Mouse (Mus musculus) liver, embryonic 11.5 days (tissue): ENCODE data around the gene Tnfrsf21. TPM values are rescaled to one million over a fixed set of nuclear protein-coding genes. Genes with fewer than 3 reads are reported as not detected.

Experiments
- ATAC-seq: fragments of 200-750 bp; cut with Nextera tagmentation; replicated peaks from 2 replicates; pipeline ENCODE4 v1.8.0; 2017; ENCODE audit warnings: moderate number of reproducible peaks, mild to moderate bottlenecking, moderate TSS enrichment, moderate library complexity; ENCODE audit not compliant: low FRiP score
- DNase-seq: peaks from one replicate; pipeline ENCODE4 v3.0.0-alpha.2; 2017; ENCODE audit warnings: low spot score
- H3K27ac ChIP-seq: fragments of 300-500 bp; sonication (generic); 2 replicates; pipeline ENCODE4 v1.5.1; 2014; ENCODE audit warnings: mild to moderate bottlenecking, low read depth, low read length, control low read depth
- H3K27me3 ChIP-seq: fragments of 300-500 bp; sonication (generic); replicated peaks from 2 replicates; pipeline ENCODE4 v1.6.1; 2014; ENCODE audit warnings: low read length, mixed read lengths; ENCODE audit not compliant: control insufficient read depth, insufficient read depth
- H3K36me3 ChIP-seq: fragments of 300-500 bp; sonication (generic); 2 replicates; pipeline ENCODE4 v1.6.1; 2014; ENCODE audit warnings: mild to moderate bottlenecking, low read length, moderate library complexity, mixed read lengths; ENCODE audit not compliant: control insufficient read depth, insufficient read depth
- H3K4me1 ChIP-seq: fragments of 300-500 bp; sonication (generic); replicated peaks from 2 replicates; pipeline ENCODE4 v1.6.1; 2014; ENCODE audit warnings: low read length, mixed read lengths; ENCODE audit not compliant: control insufficient read depth, insufficient read depth
- H3K4me2 ChIP-seq: fragments of 300-500 bp; sonication (generic); 2 replicates; pipeline ENCODE4 v1.6.1; 2014; ENCODE audit warnings: mild to moderate bottlenecking, control low read depth, moderate library complexity
- H3K4me3 ChIP-seq: fragments of 300-500 bp; sonication (generic); 2 replicates; pipeline ENCODE4 v1.5.1; 2014; ENCODE audit warnings: low read depth, low read length, control low read depth
- H3K9ac ChIP-seq: fragments of 300-500 bp; sonication (generic); 2 replicates; pipeline ENCODE4 v1.6.1; 2014; ENCODE audit warnings: low read depth, low read length, control low read depth
- H3K9me3 ChIP-seq: fragments of 300-500 bp; sonication (generic); 2 replicates; pipeline ENCODE4 v1.6.1; 2016; ENCODE audit warnings: low read length, inconsistent platforms, mixed read lengths; ENCODE audit not compliant: control insufficient read depth
- WGBS: fragments of 180-500 bp; shearing (Covaris S2); extraction: QIAGEN DNeasy Blood & Tissue Kit; methylation state at CpG from one replicate; pipeline ENCODE4 v1.1.7; 2014; 5-methylcytosine and 5-hydroxymethylcytosine counted together
- polyA plus RNA-seq: library from polyadenylated mRNA; unstranded; fragments of >200 nt; fragmentation: Nextera tagmentation; extraction: Ambion mirVana; gene quantifications from 2 replicates; pipeline ENCODE4 v1.2.1, GENCODE M21; 2014

Tnfrsf21 gene
- polyA plus RNA-seq, 1 experiment from 2014 or later: 30.8 TPM

DNA sequence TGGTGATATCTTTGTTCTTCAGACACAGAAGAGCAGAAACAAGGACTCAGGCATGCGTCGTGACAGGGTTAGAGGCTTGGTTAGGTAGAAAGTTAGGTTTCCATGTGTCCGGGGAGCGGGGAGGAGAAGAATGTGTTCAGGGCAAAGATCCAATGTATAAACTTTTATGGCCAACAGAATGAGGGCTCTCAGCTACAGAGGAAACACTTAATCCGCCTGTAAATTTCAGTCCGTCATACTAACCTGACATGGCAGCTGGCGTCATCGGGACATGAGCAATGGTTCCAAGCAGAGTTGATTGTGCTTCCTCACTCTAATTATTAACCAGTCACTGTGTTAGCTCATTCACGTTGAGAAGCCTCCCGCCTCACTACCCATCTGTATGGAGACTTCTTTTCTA, 100.4 kb downstream of the Tnfrsf21 start:
- Histone ChIP-seq H3K4me3 (no peak overlapping the region), H3K9me3 (no peaks in the 10 kb centered on the region), H3K36me3 (no peaks in the 10 kb centered on the region), H3K9ac (no peak overlapping the region), H3K4me1 (peaks cover 7% of the 10 kb centered on the region), H3K27ac (no peak overlapping the region), H3K4me2 (no peak overlapping the region), H3K27me3 (no peaks in the 10 kb centered on the region)
- ATAC-seq (no peak), DNase-seq (no peak)
- 83% methylated on average over 10 of the region's 10 CpGs for WGBS

GRCm38 (mm10) chr17:43119446-43119845, 103.1 kb downstream of the Tnfrsf21 start:
- no peak overlapping the region for H3K4me3 ChIP-seq
- H3K27me3 ChIP-seq: no peaks in the 10 kb centered on the region
- ATAC-seq (no peak), DNase-seq (no peak)
- H3K36me3 ChIP-seq: no peaks in the 10 kb centered on the region
- H3K9me3 ChIP-seq: no peaks in the 10 kb centered on the region
- 79% methylated on average over 12 of the region's 12 CpGs for WGBS
- H3K9ac ChIP-seq: no peak overlapping the region
- peaks cover under 1% of the 10 kb centered on the region for H3K4me1 ChIP-seq
- H3K4me2 ChIP-seq: no peak overlapping the region
- H3K27ac ChIP-seq: no peak overlapping the region

GRCm38 (mm10) chr17:43121096-43121495, 104.7 kb downstream of the Tnfrsf21 start:
- Histone ChIP-seq H3K4me3 (no peak overlapping the region), H3K4me2 (no peak overlapping the region), H3K4me1 (no peaks in the 10 kb centered on the region), H3K9ac (no peak overlapping the region), H3K9me3 (no peaks in the 10 kb centered on the region), H3K36me3 (no peaks in the 10 kb centered on the region), H3K27ac (no peak overlapping the region), H3K27me3 (no peaks in the 10 kb centered on the region)
- ATAC-seq: no peak
- 80% methylated on average over 2 of the region's 2 CpGs for WGBS
- DNase-seq: no peak

GRCm38 (mm10) chr17:43128305-43128704, 112.0 kb downstream of the Tnfrsf21 start:
- Histone ChIP-seq H3K4me3 (no peak overlapping the region), H3K9me3 (no peaks in the 10 kb centered on the region)

GRCm38 (mm10) chr17:43128908-43129533, 112.7 kb downstream of the Tnfrsf21 start:
- Histone ChIP-seq H3K4me2 (no peak overlapping the region), H3K9me3 (no peaks in the 10 kb centered on the region)

More at GRCm38 (mm10) chr17:43128305-43128704, 112.0 kb downstream of the Tnfrsf21 start:
- no peak for DNase-seq
- ATAC-seq: no peak
- 60% methylated on average over 3 of the region's 3 CpGs for WGBS
- H3K4me2 ChIP-seq: no peak overlapping the region
- no peak overlapping the region for H3K27ac ChIP-seq
- H3K36me3 ChIP-seq: no peaks in the 10 kb centered on the region
- H3K27me3 ChIP-seq: no peaks in the 10 kb centered on the region
- H3K9ac ChIP-seq: no peak overlapping the region
- H3K4me1 ChIP-seq: no peaks in the 10 kb centered on the region; the same call in 1 of the 2 replicates

DNA sequence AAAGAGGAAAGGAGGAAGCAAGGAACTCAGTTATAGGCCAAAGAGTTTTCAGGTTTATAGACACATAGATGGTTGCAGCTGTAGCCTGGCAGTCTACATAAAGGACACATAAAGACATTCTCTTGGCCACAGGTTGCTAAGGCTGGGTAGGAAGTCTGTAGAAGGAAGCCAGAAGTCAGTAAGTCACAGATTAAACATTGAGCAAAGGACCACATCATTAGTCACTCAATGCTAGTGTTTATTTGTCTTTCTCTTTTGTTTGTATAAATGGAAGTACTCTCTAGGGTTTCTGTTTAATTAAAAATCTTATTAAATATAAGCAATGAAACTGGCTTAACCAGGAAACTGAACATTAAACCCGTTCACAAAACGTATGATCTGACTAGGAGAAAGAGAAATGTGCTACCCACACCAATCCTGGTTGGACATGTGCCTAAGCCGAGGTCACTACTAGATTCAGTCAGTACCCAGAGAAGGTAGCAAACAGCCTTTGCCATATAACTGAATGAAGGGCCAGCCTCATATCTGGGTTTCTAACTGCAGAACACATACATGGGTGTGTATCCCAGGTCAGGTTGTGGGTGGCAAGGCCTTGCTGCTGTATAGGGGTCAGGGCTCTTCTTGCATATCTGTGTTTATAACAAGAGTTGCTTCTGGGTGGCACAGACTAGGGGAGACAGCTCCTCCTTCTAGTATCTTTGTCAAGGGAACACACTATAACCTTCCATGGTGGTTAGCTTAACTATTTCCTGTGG, 113.9 kb downstream of the Tnfrsf21 start:
- no peak overlapping the region for H3K4me3 ChIP-seq
- H3K4me2 ChIP-seq: no peak overlapping the region
- WGBS: 66% methylated on average over 3 of the region's 3 CpGs
- DNase-seq (no peak), ATAC-seq (no peak)
- H3K27me3 ChIP-seq: no peaks in the 10 kb centered on the region
- no peaks in the 10 kb centered on the region for H3K9me3 ChIP-seq
- no peak overlapping the region for H3K27ac ChIP-seq
- no peaks in the 10 kb centered on the region for H3K36me3 ChIP-seq
- no peak overlapping the region for H3K9ac ChIP-seq
- no peaks in the 10 kb centered on the region; the same call in 1 of the 2 replicates for H3K4me1 ChIP-seq

More at GRCm38 (mm10) chr17:43128908-43129533, 112.7 kb downstream of the Tnfrsf21 start:
- Histone ChIP-seq H3K9ac (no peak overlapping the region), H3K27me3 (no peaks in the 10 kb centered on the region), H3K36me3 (no peaks in the 10 kb centered on the region), H3K27ac (no peak overlapping the region), H3K4me3 (no peak overlapping the region), H3K4me1 (no peaks in the 10 kb centered on the region; the same call in 1 of the 2 replicates)
- no peak for ATAC-seq
- WGBS: 86% methylated on average over 7 of the region's 7 CpGs
- DNase-seq: no peak

DNA sequence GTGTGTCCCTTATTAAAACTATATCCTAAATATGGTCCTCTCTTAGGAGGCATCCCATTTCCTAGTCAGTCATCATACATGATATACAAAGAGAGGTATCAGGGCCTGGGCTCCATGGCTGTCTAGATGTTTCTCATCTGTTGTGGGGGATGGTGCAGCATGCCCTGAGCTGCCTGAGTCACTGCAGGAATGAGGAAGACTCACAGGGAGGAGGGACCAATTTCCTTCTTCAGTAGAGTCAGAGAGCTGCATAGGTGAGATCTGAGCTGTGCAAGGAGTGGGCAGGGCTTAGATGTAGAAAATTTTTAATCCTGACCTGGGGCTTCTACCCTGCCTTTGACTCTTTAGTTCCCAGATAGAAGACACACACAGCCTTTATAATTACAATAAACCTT, 114.5 kb downstream of the Tnfrsf21 start:
- DNase-seq: no peak
- Histone ChIP-seq H3K9ac (no peak overlapping the region), H3K36me3 (no peaks in the 10 kb centered on the region), H3K9me3 (no peaks in the 10 kb centered on the region), H3K4me3 (no peak overlapping the region), H3K27me3 (no peaks in the 10 kb centered on the region), H3K4me1 (no peaks in the 10 kb centered on the region; the same call in 1 of the 2 replicates), H3K4me2 (no peak overlapping the region), H3K27ac (no peak overlapping the region)
- no peak for ATAC-seq

GRCm38 (mm10) chr17:43132477-43132876, 116.1 kb downstream of the Tnfrsf21 start:
- Histone ChIP-seq H3K4me1 (no peaks in the 10 kb centered on the region; the same call in 1 of the 2 replicates), H3K4me3 (no peak overlapping the region), H3K27ac (no peak overlapping the region), H3K9ac (no peak overlapping the region), H3K27me3 (no peaks in the 10 kb centered on the region), H3K9me3 (no peaks in the 10 kb centered on the region), H3K4me2 (no peak overlapping the region), H3K36me3 (no peaks in the 10 kb centered on the region)
- DNase-seq (no peak), ATAC-seq (no peak)
- 87% methylated on average over 5 of the region's 5 CpGs for WGBS

DNA sequence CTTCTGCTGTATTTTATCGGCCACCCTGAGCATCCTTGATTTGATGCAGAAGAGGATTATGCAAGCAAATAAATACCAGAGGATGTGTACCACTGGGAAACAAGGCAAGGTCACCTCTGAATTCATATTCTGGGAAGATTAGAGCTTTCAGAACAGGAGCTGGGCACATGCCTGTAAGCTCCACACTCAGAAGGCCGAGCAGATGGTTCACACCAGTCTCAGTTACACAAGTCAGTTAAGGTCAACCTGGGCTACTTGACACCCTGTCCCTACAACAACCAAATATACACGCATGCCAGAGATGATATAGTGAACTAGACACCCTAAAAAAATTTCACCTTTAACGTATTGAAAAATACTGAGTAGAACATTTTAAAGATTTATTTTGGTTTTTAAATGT, 116.8 kb downstream of the Tnfrsf21 start:
- Histone ChIP-seq H3K4me2 (no peak overlapping the region), H3K9me3 (no peaks in the 10 kb centered on the region), H3K36me3 (no peaks in the 10 kb centered on the region), H3K27ac (no peak overlapping the region), H3K4me3 (no peak overlapping the region), H3K4me1 (no peaks in the 10 kb centered on the region; the same call in 1 of the 2 replicates), H3K9ac (no peak overlapping the region), H3K27me3 (no peaks in the 10 kb centered on the region)
- DNase-seq: no peak
- 83% methylated on average over 4 of the region's 4 CpGs for WGBS
- no peak for ATAC-seq
